Mouse (Mus musculus) liver, embryonic 15.5 days (tissue): ENCODE data around the gene Cacna2d2. TPM values are rescaled to one million over a fixed set of nuclear protein-coding genes. Genes with fewer than 3 reads are reported as not detected.
A peak's percentile ranks its signal among the peaks of the same experiment; 100 is the strongest.

ENCODE experiments used
- ATAC-seq: fragments of 200-750 bp; cut with Nextera tagmentation; 2 replicates; pipeline ENCODE4 v1.8.0; 2017; ENCODE audit warnings: moderate number of reproducible peaks, mild to moderate bottlenecking, moderate library complexity; ENCODE audit not compliant: insufficient read depth
- H3K27ac ChIP-seq: fragments of 300-500 bp; sonication (generic); replicated peaks from 2 replicates; pipeline ENCODE4 v1.5.1; 2015; ENCODE audit warnings: mild to moderate bottlenecking, inconsistent platforms
- H3K27me3 ChIP-seq: fragments of 300-500 bp; sonication (generic); 2 replicates; pipeline ENCODE4 v1.6.1; 2015; ENCODE audit warnings: mild to moderate bottlenecking, inconsistent platforms
- H3K36me3 ChIP-seq: fragments of 300-500 bp; sonication (generic); replicated peaks from 2 replicates; pipeline ENCODE4 v1.6.1; 2015; ENCODE audit warnings: moderate library complexity, mild to moderate bottlenecking, inconsistent platforms
- H3K4me1 ChIP-seq: fragments of 300-500 bp; sonication (generic); replicated peaks from 2 replicates; pipeline ENCODE4 v1.6.1; 2015; ENCODE audit warnings: inconsistent platforms
- H3K4me2 ChIP-seq: fragments of 300-500 bp; sonication (generic); 2 replicates; pipeline ENCODE4 v1.6.1; 2015; ENCODE audit warnings: moderate library complexity, mild to moderate bottlenecking, inconsistent platforms
- H3K4me3 ChIP-seq: fragments of 300-500 bp; sonication (generic); replicated peaks from 2 replicates; pipeline ENCODE4 v1.5.1; 2015; ENCODE audit warnings: mild to moderate bottlenecking, inconsistent platforms
- H3K9ac ChIP-seq: fragments of 300-500 bp; sonication (generic); 2 replicates; pipeline ENCODE4 v1.6.1; 2015; ENCODE audit warnings: moderate library complexity, mild to moderate bottlenecking, inconsistent platforms
- H3K9me3 ChIP-seq: fragments of 300-500 bp; sonication (generic); replicated peaks from 2 replicates; pipeline ENCODE4 v1.6.1; 2016; ENCODE audit warnings: inconsistent platforms
- WGBS: fragments of 180-500 bp; shearing (Covaris S2); methylation state at CpG from one replicate; pipeline ENCODE4 v1.1.7; 2015; ENCODE audit warnings: mixed read lengths; ENCODE audit not compliant: insufficient replicate concordance; 5-methylcytosine and 5-hydroxymethylcytosine counted together
- polyA plus RNA-seq: library from polyadenylated mRNA; unstranded; fragments of >200 nt; fragmentation: Nextera tagmentation; extraction: Ambion mirVana; gene quantifications from 2 replicates; pipeline ENCODE4 v1.2.1, GENCODE M21; 2015

The Cacna2d2 gene
- polyA plus RNA-seq, 1 experiment from 2014 or later = 0.02 TPM

- no peak overlapping the region for H3K9ac ChIP-seq
- H3K36me3 ChIP-seq = peaks cover 13% of the 10 kb centered on the region
- H3K9me3 ChIP-seq = no peaks in the 10 kb centered on the region
- 78% methylated on average over 10 of the region's 10 CpGs for WGBS
- H3K4me3 ChIP-seq = no peak overlapping the region
- peaks cover 50% of the 10 kb centered on the region for H3K27me3 ChIP-seq
- H3K27ac ChIP-seq = no peak overlapping the region
- H3K4me1 ChIP-seq = peaks cover 64% of the 10 kb centered on the region
- no peak for ATAC-seq
- no peak overlapping the region for H3K4me2 ChIP-seq
Measured at GRCm38 (mm10) chr9:107548820-107549219, 149.4 kb downstream of the Cacna2d2 start.

DNA sequence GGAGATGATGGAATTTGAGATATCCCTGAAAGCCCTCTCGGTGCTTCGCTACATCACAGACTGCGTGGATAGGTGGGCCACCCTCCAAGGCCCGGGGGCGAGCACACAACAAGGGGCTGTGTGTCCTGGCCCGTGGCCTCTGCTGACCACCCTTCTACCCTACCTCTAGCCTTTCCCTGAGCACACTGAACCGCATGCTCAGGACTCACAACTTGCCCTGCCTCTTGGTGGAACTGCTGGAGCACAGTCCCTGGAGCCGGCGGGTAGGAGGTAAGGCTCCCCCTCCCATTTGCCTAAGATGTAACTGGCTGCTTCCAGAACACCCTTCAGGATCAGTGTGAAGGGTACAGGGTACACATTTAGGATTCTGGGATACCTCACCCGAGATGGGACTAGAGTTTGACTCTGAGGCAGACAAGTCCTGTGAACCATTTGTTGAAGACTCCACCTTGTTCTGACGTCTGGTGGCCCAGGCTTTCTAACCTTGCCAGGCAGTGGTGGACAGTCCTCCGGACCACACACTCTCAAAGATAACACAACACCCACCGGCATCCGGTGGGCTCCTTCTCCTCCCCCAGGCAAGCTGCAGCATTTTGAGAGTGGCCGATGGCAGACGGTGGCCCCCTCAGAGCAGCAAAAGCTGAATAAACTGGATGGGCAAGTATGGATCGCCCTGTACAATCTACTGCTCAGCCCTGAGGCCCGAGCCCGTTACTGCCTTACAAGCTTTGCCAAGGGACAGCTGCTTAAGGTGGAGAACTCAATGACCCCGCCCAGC, 150.1 kb downstream of the Cacna2d2 start:
- Histone ChIP-seq H3K4me2 (no peak overlapping the region), H3K4me1 (peaks cover 68% of the 10 kb centered on the region), H3K27ac (no peak overlapping the region), H3K4me3 (no peak overlapping the region), H3K9ac (no peak overlapping the region), H3K9me3 (no peaks in the 10 kb centered on the region), H3K27me3 (peaks cover 50% of the 10 kb centered on the region), H3K36me3 (peaks cover 9% of the 10 kb centered on the region)
- 72% methylated on average over 20 of the region's 20 CpGs for WGBS
- ATAC-seq = no peak

GRCm38 (mm10) chr9:107550491-107551116, 151.2 kb downstream of the Cacna2d2 start:
- Histone ChIP-seq H3K27ac (no peak overlapping the region), H3K4me3 (peak overlapping the region; percentile 57), H3K9ac (peak overlapping the region; percentile 64; the same call in 1 of the 2 replicates), H3K36me3 (no peaks in the 10 kb centered on the region), H3K9me3 (no peaks in the 10 kb centered on the region), H3K27me3 (peaks cover 50% of the 10 kb centered on the region), H3K4me1 (peaks cover 70% of the 10 kb centered on the region), H3K4me2 (peak overlapping the region; percentile 94)
- no peak for ATAC-seq
- WGBS = 39% methylated on average over 23 of the region's 23 CpGs

GRCm38 (mm10) chr9:107551117-107551889, 151.9 kb downstream of the Cacna2d2 start, which contains the start of gene Rassf1:
TSS of gene Rassf1 (plus strand) at chr9:107551555.
- peaks cover 70% of the 10 kb centered on the region for H3K4me1 ChIP-seq

GRCm38 (mm10) chr9:107551890-107552355, 152.5 kb downstream of the Cacna2d2 start:
- H3K36me3 ChIP-seq = no peaks in the 10 kb centered on the region
- peaks cover 70% of the 10 kb centered on the region for H3K4me1 ChIP-seq
- 32% methylated on average over 8 of the region's 8 CpGs for WGBS
- H3K9ac ChIP-seq = peak overlapping the region; percentile 64
- H3K27ac ChIP-seq = 0 out of 2 replicates have a peak overlapping the region, but pooled peaks have one; percentile 43
- H3K27me3 ChIP-seq = peaks cover 50% of the 10 kb centered on the region
- H3K4me3 ChIP-seq = peak overlapping the region; percentile 57
- peak overlapping the region; percentile 94 for H3K4me2 ChIP-seq
- no peaks in the 10 kb centered on the region for H3K9me3 ChIP-seq
- no peak for ATAC-seq

More at GRCm38 (mm10) chr9:107551117-107551889, 151.9 kb downstream of the Cacna2d2 start, which contains the start of gene Rassf1:
- Histone ChIP-seq H3K4me3 (peak within 1 kb of the TSS; percentile 57), H3K4me2 (peak within 1 kb of the TSS; percentile 94), H3K27me3 (peaks cover 50% of the 10 kb centered on the region), H3K27ac (0 out of 2 replicates have a peak within 1 kb of the TSS, but pooled peaks have one; percentile 43), H3K9ac (peak within 1 kb of the TSS; percentile 64), H3K36me3 (no peaks in the 10 kb centered on the region), H3K9me3 (no peaks in the 10 kb centered on the region)
- peak; percentile 24 for ATAC-seq
- WGBS = 1% methylated on average over 63 of the region's 63 CpGs

- Histone ChIP-seq H3K4me3 (peak overlapping the region; percentile 83), H3K4me1 (peaks cover 69% of the 10 kb centered on the region)
- 55% methylated on average over 5 of the region's 5 CpGs for WGBS
Measured at GRCm38 (mm10) chr9:107552690-107553393, 153.4 kb downstream of the Cacna2d2 start.

GRCm38 (mm10) chr9:107553541-107554318, 154.3 kb downstream of the Cacna2d2 start:
- peaks cover 66% of the 10 kb centered on the region for H3K4me1 ChIP-seq
- WGBS = 4% methylated on average over 37 of the region's 37 CpGs
- ATAC-seq = peak; percentile 37

More at GRCm38 (mm10) chr9:107552690-107553393, 153.4 kb downstream of the Cacna2d2 start:
- H3K27me3 ChIP-seq = peaks cover 50% of the 10 kb centered on the region
- no peak overlapping the region for H3K27ac ChIP-seq
- peak overlapping the region; percentile 97 for H3K4me2 ChIP-seq
- no peak for ATAC-seq
- H3K36me3 ChIP-seq = peaks cover 8% of the 10 kb centered on the region
- no peaks in the 10 kb centered on the region for H3K9me3 ChIP-seq
- peak overlapping the region; percentile 94 for H3K9ac ChIP-seq

GRCm38 (mm10) chr9:107554319-107554825, 155.0 kb downstream of the Cacna2d2 start:
- Histone ChIP-seq H3K27me3 (peaks cover 38% of the 10 kb centered on the region), H3K9ac (peak overlapping the region; percentile 94), H3K4me2 (peak overlapping the region; percentile 97), H3K27ac (peak overlapping the region; percentile 95), H3K4me3 (peak overlapping the region; percentile 83), H3K9me3 (no peaks in the 10 kb centered on the region), H3K36me3 (peaks cover 24% of the 10 kb centered on the region), H3K4me1 (peaks cover 66% of the 10 kb centered on the region)
- ATAC-seq = peak; percentile 89
- under 1% methylated on average over 53 of the region's 53 CpGs for WGBS

More at GRCm38 (mm10) chr9:107553541-107554318, 154.3 kb downstream of the Cacna2d2 start:
- peaks cover 17% of the 10 kb centered on the region for H3K36me3 ChIP-seq
- H3K9ac ChIP-seq = peak overlapping the region; percentile 94
- H3K27ac ChIP-seq = peak overlapping the region; percentile 95
- peaks cover 44% of the 10 kb centered on the region for H3K27me3 ChIP-seq
- H3K9me3 ChIP-seq = no peaks in the 10 kb centered on the region
- H3K4me2 ChIP-seq = peak overlapping the region; percentile 97
- H3K4me3 ChIP-seq = peak overlapping the region; percentile 83

- H3K27ac ChIP-seq = peak overlapping the region; percentile 95
- WGBS = 0% methylated on average over 23 of the region's 23 CpGs
- peak; percentile 12 for ATAC-seq
- peaks cover 30% of the 10 kb centered on the region for H3K36me3 ChIP-seq
- H3K4me3 ChIP-seq = peak overlapping the region; percentile 83
- peak overlapping the region; percentile 97 for H3K4me2 ChIP-seq
- peak overlapping the region; percentile 94 for H3K9ac ChIP-seq
- H3K4me1 ChIP-seq = peaks cover 66% of the 10 kb centered on the region
- peaks cover 31% of the 10 kb centered on the region for H3K27me3 ChIP-seq
- no peaks in the 10 kb centered on the region for H3K9me3 ChIP-seq
Measured at GRCm38 (mm10) chr9:107555031-107555457, 155.6 kb downstream of the Cacna2d2 start.
